In the genomic region with DNA sequence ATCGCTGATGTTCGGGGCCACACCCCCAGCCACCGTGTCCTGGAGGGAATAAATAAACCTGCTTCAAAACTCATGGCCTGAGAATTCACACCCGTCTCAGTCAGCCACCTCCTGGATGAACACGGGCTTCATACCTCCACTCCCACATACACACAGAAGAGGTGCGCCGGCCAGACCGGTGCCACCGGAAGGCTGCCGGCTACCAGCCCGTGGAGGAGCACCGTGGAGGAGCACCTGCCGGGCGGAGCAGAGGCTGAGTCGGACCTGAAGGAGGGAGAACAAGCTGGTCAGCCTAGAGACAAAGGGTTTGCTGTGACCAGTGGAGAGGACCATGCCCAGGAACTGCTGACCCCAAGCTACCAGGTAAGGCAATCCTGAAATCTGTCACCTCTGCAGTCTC, we compare ENCODE assay signal across 20 mouse cellular contexts. TPM values are rescaled to one million over a fixed set of nuclear protein-coding genes. Genes with fewer than 3 reads are reported as not detected.
DNase-seq lines count a peak whose midpoint lies in the region; ATAC-seq lines count a peak whose summit lies in the region.
"Had no signal": no experiment of that assay in that cellular context is flagged by ENCODE, and none has a peak within 500 bp of the region (broad histone marks: within the 10 kb centered on the region; RNA-seq: fewer than 3 reads in every experiment).

A gene (plus strand): TSS at position 78 of the 400 bp plus-strand sequence.

- H3K4me1 ChIP-seq in heart, embryonic 10.5 days = peaks cover 10% of the 10 kb centered on the region; the same call in 1 of the 2 replicates
- H3K4me1 ChIP-seq in kidney, embryonic 16.5 days (ENCODE audit: insufficient read depth, low read length) = no peaks in the 10 kb centered on the region
- H3K4me1 ChIP-seq in stomach, embryonic 16.5 days (ENCODE audit: control insufficient read depth, insufficient read depth, low read length) = no peaks in the 10 kb centered on the region
- H3K4me1 ChIP-seq: forebrain, embryonic 13.5 days had no signal

- H3K4me2 ChIP-seq in kidney, embryonic 16.5 days (replicated peaks; ENCODE audit: low read depth, low read length) = no peak within 1 kb of the TSS
- no peak within 1 kb of the TSS for H3K4me2 ChIP-seq in stomach, embryonic 16.5 days (ENCODE audit: low read depth, low read length)
- H3K4me2 ChIP-seq: forebrain, embryonic 13.5 days; hindbrain, embryonic 13.5 days had no signal

- 80% methylated on average over 15 of the region's 15 CpGs for WGBS in heart, embryonic 10.5 days
- 54% methylated on average over 15 of the region's 15 CpGs for WGBS in kidney, embryonic 16.5 days
- 63% methylated on average over 15 of the region's 15 CpGs for WGBS in stomach, embryonic 16.5 days

- H3K36me3 ChIP-seq in heart, embryonic 10.5 days = peaks cover 25% of the 10 kb centered on the region
- H3K36me3 ChIP-seq in kidney, embryonic 16.5 days (ENCODE audit: insufficient read depth, low read length) = peaks cover 14% of the 10 kb centered on the region
- H3K36me3 ChIP-seq in stomach, embryonic 16.5 days (ENCODE audit: control insufficient read depth, insufficient read depth, low read length) = no peaks in the 10 kb centered on the region

- H3K4me3 ChIP-seq in heart, embryonic 10.5 days = no peak within 1 kb of the TSS
- H3K4me3 ChIP-seq in kidney, embryonic 16.5 days (ENCODE audit: low read length) = no peak within 1 kb of the TSS
- H3K4me3 ChIP-seq in stomach, embryonic 16.5 days (replicated peaks; ENCODE audit: low read length) = no peak within 1 kb of the TSS
- H3K4me3 ChIP-seq: embryonic facial prominence, embryonic 10.5 days; forebrain, embryonic 13.5 days; hindbrain, embryonic 13.5 days had no signal

- DNase-seq in heart, adult 11 months = peak; percentile 78
- DNase-seq in heart, embryonic 10.5 days (ENCODE audit: low spot score) = no peak
- no peak for DNase-seq in kidney, postnatal 25 days
- DNase-seq in urinary bladder, adult 18-20 months (ENCODE audit: low spot score in 2 of 2) = peak; percentile 46 to 54
- no peak for DNase-seq in urinary bladder, postnatal 10 days (ENCODE audit: low spot score)
- no peak for DNase-seq in spleen, adult 12 weeks (ENCODE audit: low spot score)
- DNase-seq: adrenal gland, postnatal 10 days; B cell, adult 2 months; cerebellum, adult 11 months; cerebellum, postnatal 10 days; forebrain, postnatal 0 days; gastrocnemius, postnatal 14 days; heart, postnatal 10 days had no signal

- no peak within 1 kb of the TSS for H3K9ac ChIP-seq in kidney, embryonic 16.5 days (replicated peaks; ENCODE audit: low read length)
- H3K9ac ChIP-seq in stomach, embryonic 16.5 days (ENCODE audit: low read length) = no peak within 1 kb of the TSS
- H3K9ac ChIP-seq: forebrain, embryonic 13.5 days; forebrain, postnatal 0 days; hindbrain, embryonic 13.5 days had no signal

- no peak within 1 kb of the TSS for H3K27ac ChIP-seq in heart, embryonic 10.5 days
- H3K27ac ChIP-seq in kidney, embryonic 16.5 days (ENCODE audit: low read length) = no peak within 1 kb of the TSS
- H3K27ac ChIP-seq in stomach, embryonic 16.5 days (ENCODE audit: low read length) = peak within 1 kb of the TSS; percentile 38; the same call in 1 of the 2 replicates
- H3K27ac ChIP-seq: embryonic facial prominence, embryonic 10.5 days; forebrain, embryonic 13.5 days; hindbrain, embryonic 13.5 days had no signal

- no peaks in the 10 kb centered on the region for H3K9me3 ChIP-seq in heart, embryonic 10.5 days
- no peaks in the 10 kb centered on the region for H3K9me3 ChIP-seq in kidney, embryonic 16.5 days (ENCODE audit: low read length)
- no peaks in the 10 kb centered on the region for H3K9me3 ChIP-seq in stomach, embryonic 16.5 days (replicated peaks; ENCODE audit: control insufficient read depth, low read length)
- H3K9me3 ChIP-seq: embryonic facial prominence, embryonic 10.5 days; forebrain, embryonic 13.5 days; G1E; hindbrain, embryonic 13.5 days had no signal

- ATAC-seq in kidney, embryonic 16.5 days (ENCODE audit: low FRiP score, low TSS enrichment) = peak; percentile 44
- peak; percentile 46; the same call in 1 of the 2 replicates for ATAC-seq in stomach, embryonic 16.5 days (ENCODE audit: insufficient read depth, low FRiP score)
- ATAC-seq: CD4-positive, CD25-positive, alpha-beta regulatory T cell, adult 4 months; forebrain, embryonic 13.5 days; forebrain, postnatal 0 days had no signal

- no peaks in the 10 kb centered on the region for H3K27me3 ChIP-seq in heart, embryonic 10.5 days (ENCODE audit: insufficient read depth, poor library complexity, severe bottlenecking)
- H3K27me3 ChIP-seq in kidney, embryonic 16.5 days (ENCODE audit: insufficient read depth, low read length) = no peaks in the 10 kb centered on the region
- no peaks in the 10 kb centered on the region for H3K27me3 ChIP-seq in stomach, embryonic 16.5 days (ENCODE audit: control insufficient read depth, insufficient read depth, low read length)
- H3K27me3 ChIP-seq: forebrain, embryonic 13.5 days; hindbrain, embryonic 13.5 days had no signal

RNA-seq across cellular contexts. Expression of the gene that starts here (rescaled TPM):
- 0.27 and 0.55 TPM in 2 replicates for polyA plus RNA-seq in heart, embryonic 10.5 days (2016; fragmentation: Nextera tagmentation; extraction: Ambion mirVana)
- polyA plus RNA-seq in kidney, embryonic 16.5 days (2015; fragmentation: Nextera tagmentation; extraction: Ambion mirVana) = 0.19 and 0.32 TPM in 2 replicates
- polyA plus RNA-seq in stomach, embryonic 16.5 days (2015; fragmentation: Nextera tagmentation; extraction: Ambion mirVana) = 1.1 and 1.9 TPM in 2 replicates
- polyA plus RNA-seq: CD4-positive, CD25-positive, alpha-beta regulatory T cell, adult 4 months had no signal

Comparison
In these comparisons a context has a peak if more than half of its experiments do, and no peak if none do; other contexts are left out.
1. DNase-seq: peak in heart, adult 11 months (single experiment) and urinary bladder, adult 18-20 months (2 of 2); none in heart, embryonic 10.5 days (single experiment), kidney, postnatal 25 days (0 of 2), urinary bladder, postnatal 10 days (single experiment) and spleen, adult 12 weeks (single experiment).
2. Peak in ATAC-seq in kidney, embryonic 16.5 days; RNA of the gene not detected or under 1 TPM.